Mouse (Mus musculus) lung, postnatal 4 days (tissue): Measurements from ENCODE around the gene Fbxo9.

ENCODE experiments used
- DNase-seq, 2 experiments: peaks; one replicate each; pipeline ENCODE4 v3.0.0; 2021

Fbxo9 gene

DNA sequence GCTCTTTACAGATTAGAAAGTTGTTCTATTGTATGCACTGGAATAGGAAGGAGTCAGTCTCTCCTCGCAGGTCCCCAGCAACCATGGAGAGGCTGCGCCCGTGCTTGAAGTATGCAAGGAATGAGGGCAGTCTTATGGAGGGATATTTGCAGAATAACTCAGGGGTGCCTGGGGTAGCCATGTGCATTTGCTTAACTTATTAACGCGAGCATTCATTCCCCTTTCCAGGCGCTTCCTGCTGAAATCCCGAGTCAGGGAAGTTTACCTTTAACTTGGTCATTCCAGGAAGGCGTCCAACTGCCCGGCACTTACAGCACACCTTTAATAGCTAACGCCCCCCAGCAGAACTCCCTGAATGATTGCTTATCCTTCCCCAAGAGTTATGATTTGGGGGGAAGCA is 44.7 kb downstream of the Fbxo9 start:
- DNase-seq = peak in 1 of 2 experiments; percentile 58

DNA sequence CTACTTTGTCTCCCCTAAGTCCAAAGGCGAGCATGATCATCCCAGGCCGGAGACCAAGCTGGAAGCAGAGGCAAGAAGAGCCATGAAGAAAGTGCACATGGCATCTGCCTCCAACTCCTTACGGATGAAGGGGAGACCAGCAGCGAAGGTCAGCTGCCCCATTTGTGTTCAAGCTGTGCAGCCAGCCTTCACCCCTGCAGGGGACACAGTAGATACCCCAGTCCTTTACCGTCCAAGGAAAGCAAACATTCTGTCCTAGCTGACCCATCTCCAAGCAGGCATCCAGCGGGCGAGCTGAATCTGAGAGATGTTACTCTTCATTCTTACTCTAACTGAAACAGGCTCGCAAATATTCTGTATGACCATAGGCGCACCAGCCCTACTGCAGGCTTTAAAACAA is 46.5 kb downstream of the Fbxo9 start:
- DNase-seq = no peak

GRCm38 (mm10) chr9:78059525-78060120 is 49.2 kb downstream of the Fbxo9 start:
- DNase-seq = no peak

DNA sequence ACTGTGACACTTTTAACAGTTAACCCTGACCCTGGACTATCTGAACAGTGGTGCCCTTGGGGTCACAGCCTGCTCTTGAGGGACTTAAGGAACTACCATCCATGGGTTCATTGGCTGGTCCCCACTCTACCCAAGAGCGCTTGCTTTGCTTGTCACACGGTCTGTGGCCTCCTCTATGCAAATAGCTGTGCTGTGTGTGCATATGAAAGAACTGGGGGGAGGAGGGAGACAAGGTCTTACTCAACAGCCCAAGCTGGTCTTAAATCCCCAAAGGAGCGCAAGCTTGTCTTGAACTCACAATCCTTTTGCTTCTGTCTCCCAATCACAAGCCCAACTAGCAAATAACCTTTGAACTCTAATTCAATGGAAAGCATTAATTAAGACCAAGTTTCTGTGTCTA is 54.6 kb downstream of the Fbxo9 start:
- DNase-seq = no peak

DNA sequence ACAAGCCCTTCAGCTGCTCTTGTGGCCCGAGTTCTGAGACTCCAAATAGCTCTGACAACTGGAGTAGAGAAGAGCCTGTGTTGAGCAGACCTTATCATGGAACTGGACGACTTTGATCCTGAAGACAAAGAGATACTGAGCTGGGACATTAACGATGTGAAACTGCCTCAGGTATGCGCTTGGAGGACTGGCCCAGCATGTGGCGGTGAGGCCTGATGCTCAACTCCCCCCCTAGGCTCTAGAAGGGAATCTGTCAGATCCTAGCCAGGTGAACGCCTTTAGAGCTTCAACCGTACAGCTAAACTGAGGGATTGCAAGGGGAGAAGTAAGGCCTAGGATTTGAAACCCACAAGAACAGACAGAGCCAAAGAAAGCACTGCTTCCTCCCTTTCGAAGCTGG is 55.0 kb downstream of the Fbxo9 start:
- DNase-seq = no peak

GRCm38 (mm10) chr9:78051677-78052076 is 57.2 kb downstream of the Fbxo9 start, which contains the start of gene Gcm1:
Gcm1 (plus strand) TSS chr9:78051924.
- DNase-seq = no peak

- no peak for DNase-seq
Observed at GRCm38 (mm10) chr9:78050452-78050970, 58.4 kb downstream of the Fbxo9 start.

GRCm38 (mm10) chr9:78046755-78047154 is 62.1 kb downstream of the Fbxo9 start:
- DNase-seq = peak in 1 of 2 experiments; percentile 28

DNA sequence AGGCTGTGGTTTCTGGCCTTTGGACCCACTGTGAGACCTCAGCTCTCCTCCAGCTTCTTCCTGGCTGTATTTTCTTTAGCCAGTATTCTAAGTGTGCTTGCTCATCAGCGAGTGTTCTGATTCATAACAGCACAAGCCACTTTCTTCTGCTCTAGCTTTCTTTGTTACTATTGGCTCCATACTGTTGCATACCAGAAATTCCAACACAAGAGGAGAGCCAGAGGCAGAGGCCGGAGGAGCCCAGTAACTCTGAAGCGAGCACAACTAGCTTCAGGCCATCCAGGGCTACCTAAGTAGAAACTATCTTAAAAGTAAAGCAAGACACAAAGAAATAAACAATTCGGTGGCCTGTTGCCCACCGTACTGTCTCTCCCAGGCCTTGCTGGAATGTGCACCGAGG is 63.7 kb downstream of the Fbxo9 start:
- no peak for DNase-seq

GRCm38 (mm10) chr9:78038755-78039489 is 69.9 kb downstream of the Fbxo9 start:
- DNase-seq = peak; percentile 82 to 88

- no peak for DNase-seq
Observed at GRCm38 (mm10) chr9:78035831-78036230, 73.0 kb downstream of the Fbxo9 start.

DNA sequence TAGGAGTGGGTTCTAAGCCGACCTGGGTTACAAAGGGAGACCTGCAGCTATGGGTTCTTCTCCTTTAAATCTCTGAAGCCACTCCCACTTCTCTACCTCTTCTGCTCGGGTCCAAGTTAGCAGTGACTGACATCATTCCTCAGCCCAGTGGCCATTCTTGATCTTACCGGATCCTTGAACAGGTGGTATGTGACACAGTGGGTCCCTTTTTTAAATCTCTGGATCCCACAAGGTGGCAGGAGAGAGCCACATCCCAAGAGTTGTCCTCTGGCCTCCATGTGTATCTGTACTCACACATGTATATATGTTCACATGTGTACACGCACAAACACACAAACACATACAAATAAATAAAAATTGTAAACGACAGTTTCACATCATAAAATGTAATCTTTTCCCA is 73.6 kb downstream of the Fbxo9 start:
- no peak for DNase-seq

DNA sequence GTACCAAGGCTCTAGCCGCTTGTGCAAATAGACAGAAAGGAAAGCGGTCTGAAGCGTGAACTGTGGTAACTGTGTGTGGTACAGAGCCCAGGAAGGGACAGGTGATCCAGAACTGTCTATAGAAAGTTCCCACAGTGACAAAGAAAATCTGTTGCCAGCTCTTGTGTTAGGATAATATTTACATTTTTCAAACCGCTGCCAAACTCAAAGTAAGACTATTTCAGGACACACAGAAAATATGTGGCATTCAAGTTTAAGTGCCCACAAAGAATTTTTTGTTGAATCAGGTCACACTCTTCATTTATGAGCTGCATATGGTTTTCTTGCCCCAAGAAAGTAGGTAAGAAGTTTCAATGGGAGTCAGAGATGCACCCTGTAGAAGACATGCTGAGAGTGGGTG is 75.9 kb downstream of the Fbxo9 start:
- DNase-seq = no peak
